In genomic region chr7:116236608-116237007, GRCm38 (mm10) we compare ENCODE assay signal across 9 mouse cellular contexts.
A peak's percentile ranks its signal among the peaks of the same experiment; 100 is the strongest.
DNase-seq lines count a peak whose midpoint lies in the region; ATAC-seq and TF ChIP-seq lines count a peak whose summit lies in the region.
"Had no signal": no experiment of that assay in that cellular context is flagged by ENCODE, and none has a peak within 500 bp of the region (broad histone marks: within the 10 kb centered on the region; RNA-seq: fewer than 3 reads in every experiment).

No protein-coding gene starts in this region.

- H3K4me2 ChIP-seq in liver, postnatal 0 days (ENCODE audit: low read depth, low read length), result peak overlapping the region; percentile 71

- ATAC-seq in liver, postnatal 0 days, result peak; percentile 71; the same call in 1 of the 2 replicates

- intact Hi-C loops in heart, adult 2 months (cut with DNase I), result no loop called here
- intact Hi-C loops in left cerebral cortex, postnatal 25 days (cut with DNase I), result no loop called here

- no peak for TF ChIP-seq POLR2A in heart, adult 2 months (IDR thresholded peaks at IDR 0.05; ENCODE audit: insufficient read depth, low read depth, low read length)

- no peaks in the 10 kb centered on the region for H3K79me2 ChIP-seq in heart, adult 2 months (replicated peaks; ENCODE audit: control insufficient read depth, insufficient read depth, low read length)

- TF ChIP-seq EP300 in heart, adult 2 months (IDR thresholded peaks at IDR 0.05; ENCODE audit: insufficient read depth, low read depth, low read length), result no peak
- no peak for TF ChIP-seq EP300 in liver, postnatal 0 days (IDR thresholded peaks at IDR 0.05; ENCODE audit: low read depth)

- H3K9ac ChIP-seq in heart, adult 2 months (ENCODE audit: low read depth, low read length), result no peak overlapping the region
- no peak overlapping the region for H3K9ac ChIP-seq in liver, postnatal 0 days (replicated peaks)

- H3K27me3 ChIP-seq in heart, embryonic 10.5 days (ENCODE audit: insufficient read depth, poor library complexity, severe bottlenecking), result peaks cover 35% of the 10 kb centered on the region
- no peaks in the 10 kb centered on the region for H3K27me3 ChIP-seq in heart, adult 2 months (ENCODE audit: control insufficient read depth, insufficient read depth, low read length)
- H3K27me3 ChIP-seq in liver, postnatal 0 days (ENCODE audit: insufficient read depth, low read length), result 0 out of 2 replicates have a peak, but pooled peaks cover 9% of the 10 kb centered on the region

- peaks cover 83% of the 10 kb centered on the region for H3K4me1 ChIP-seq in heart, embryonic 10.5 days
- H3K4me1 ChIP-seq in heart, adult 2 months (ENCODE audit: control insufficient read depth, insufficient read depth, low read length), result peaks cover 2% of the 10 kb centered on the region; the same call in 1 of the 2 replicates
- H3K4me1 ChIP-seq in liver, postnatal 0 days (ENCODE audit: insufficient read depth), result peaks cover 2% of the 10 kb centered on the region; the same call in 1 of the 2 replicates

- no peaks in the 10 kb centered on the region for H3K36me3 ChIP-seq in heart, embryonic 10.5 days
- no peaks in the 10 kb centered on the region for H3K36me3 ChIP-seq in heart, adult 2 months (ENCODE audit: control insufficient read depth, insufficient read depth, low read length)
- no peaks in the 10 kb centered on the region for H3K36me3 ChIP-seq in liver, postnatal 0 days (replicated peaks; ENCODE audit: insufficient read depth, low read length)

- peak overlapping the region; percentile 82 for H3K4me3 ChIP-seq in heart, embryonic 10.5 days
- no peak overlapping the region for H3K4me3 ChIP-seq in heart, adult 2 months
- peak overlapping the region; percentile 27 for H3K4me3 ChIP-seq in liver, postnatal 0 days (ENCODE audit: low read depth, low read length)

- 45% methylated on average over 8 of the region's 8 CpGs for WGBS in heart, embryonic 10.5 days
- WGBS in heart, adult 2 months, result 65% methylated on average over 8 of the region's 8 CpGs
- WGBS in liver, postnatal 0 days (ENCODE audit: insufficient replicate concordance), result 54% methylated on average over 8 of the region's 8 CpGs

- no peak for DNase-seq in heart, embryonic 10.5 days (ENCODE audit: low spot score)
- DNase-seq in heart, adult 2 months, result no peak
- peak; percentile 35 for DNase-seq in retina, embryonic 14.5 days (ENCODE audit: low spot score)
- DNase-seq in retina, postnatal 1 day, result no peak
- no peak for DNase-seq in liver, postnatal 0 days
- no peak for DNase-seq in B cell, adult 2 months
- DNase-seq in left cerebral cortex, postnatal 25 days (ENCODE audit: low spot score in 2 of 2), result no peak
- no peak for DNase-seq in cerebellum, postnatal 10 days

- TF ChIP-seq CTCF in heart, adult 2 months (IDR thresholded peaks at IDR 0.05), result no peak
- no peak for TF ChIP-seq CTCF in liver, postnatal 0 days (IDR thresholded peaks at IDR 0.05; ENCODE audit: low read depth)

- peak overlapping the region; percentile 93 for H3K27ac ChIP-seq in heart, embryonic 10.5 days
- no peak overlapping the region for H3K27ac ChIP-seq in heart, adult 2 months
- no peak overlapping the region for H3K27ac ChIP-seq in liver, postnatal 0 days (ENCODE audit: low read depth)
- H3K27ac ChIP-seq: macrophage had no signal

- H3K9me3 ChIP-seq in heart, embryonic 10.5 days, result no peaks in the 10 kb centered on the region
- H3K9me3 ChIP-seq in liver, postnatal 0 days (ENCODE audit: low read length), result no peaks in the 10 kb centered on the region
